Mouse (Mus musculus): ENCODE results near the gene Nipa1. TPM values are rescaled to one million over a fixed set of nuclear protein-coding genes. Genes with fewer than 3 reads are reported as not detected.

Nipa1 gene
- polyA plus RNA-seq, 1 experiment from 2014 or later, result 31.8 TPM

DNA sequence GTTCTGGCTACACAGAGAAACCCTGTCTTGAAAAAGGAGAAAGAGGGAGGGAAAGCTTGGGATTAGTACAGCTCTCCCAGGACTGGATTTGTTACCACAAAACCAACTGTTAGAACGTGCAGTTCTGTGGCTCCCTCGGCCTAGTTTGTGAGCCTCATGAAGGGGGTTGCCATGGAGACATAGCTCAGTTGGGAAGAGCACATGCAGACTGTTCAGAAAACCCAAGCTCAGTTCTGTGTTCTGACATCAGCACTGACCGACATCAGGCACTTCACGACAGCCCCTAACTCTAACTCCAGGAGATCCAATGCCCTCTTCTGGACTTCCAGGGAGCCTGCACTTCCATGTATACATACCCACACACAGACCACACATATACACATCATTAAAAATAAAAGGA, 24.7 kb downstream of the Nipa1 start:
- 30% methylated on average over 4 of the region's 4 CpGs for WGBS
- Histone ChIP-seq H3K27me3 (replicated peaks) (no peaks in the 10 kb centered on the region), H3K9ac (replicated peaks) (no peak overlapping the region), H3K4me2 (no peak overlapping the region), H3K4me1 (peaks cover 9% of the 10 kb centered on the region; the same call in 1 of the 2 replicates), H3K4me3 (replicated peaks) (no peak overlapping the region), H3K36me3 (no peaks in the 10 kb centered on the region; the same call in 1 of the 2 replicates), H3K27ac (replicated peaks) (no peak overlapping the region), H3K9me3 (replicated peaks) (no peaks in the 10 kb centered on the region)
- peak; percentile 64; the same call in 1 of the 2 replicates for ATAC-seq (ENCODE audit: low FRiP score)

DNA sequence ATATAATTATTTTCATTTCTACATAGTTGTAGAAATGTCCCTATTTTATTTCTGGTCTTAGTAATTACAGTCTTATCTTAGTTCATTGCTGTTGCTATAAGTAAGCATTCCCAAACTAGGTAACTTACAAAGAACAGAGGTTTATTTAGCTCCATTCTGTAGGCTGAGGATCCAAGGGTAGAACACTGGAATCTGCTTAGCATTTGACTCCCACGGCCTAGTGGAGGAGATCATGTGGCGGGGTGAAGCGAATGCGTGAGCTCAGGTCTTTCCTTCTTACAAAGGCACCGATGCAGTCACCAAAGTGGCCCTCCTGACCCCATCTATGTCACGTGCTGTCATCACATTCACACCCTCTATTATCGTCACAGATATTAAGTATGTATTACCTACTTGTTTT, 27.9 kb downstream of the Nipa1 start:
- no peak overlapping the region for H3K4me3 ChIP-seq (replicated peaks)
- 0 out of 2 replicates have a peak, but pooled peaks cover 2% of the 10 kb centered on the region for H3K4me1 ChIP-seq
- ATAC-seq (ENCODE audit: low FRiP score), result no peak
- no peaks in the 10 kb centered on the region; the same call in 1 of the 2 replicates for H3K36me3 ChIP-seq
- WGBS, result 93% methylated on average over 7 of the region's 7 CpGs
- no peak overlapping the region for H3K9ac ChIP-seq (replicated peaks)
- H3K27me3 ChIP-seq (replicated peaks), result no peaks in the 10 kb centered on the region
- no peaks in the 10 kb centered on the region for H3K9me3 ChIP-seq (replicated peaks)
- no peak overlapping the region for H3K27ac ChIP-seq (replicated peaks)
- H3K4me2 ChIP-seq, result no peak overlapping the region

DNA sequence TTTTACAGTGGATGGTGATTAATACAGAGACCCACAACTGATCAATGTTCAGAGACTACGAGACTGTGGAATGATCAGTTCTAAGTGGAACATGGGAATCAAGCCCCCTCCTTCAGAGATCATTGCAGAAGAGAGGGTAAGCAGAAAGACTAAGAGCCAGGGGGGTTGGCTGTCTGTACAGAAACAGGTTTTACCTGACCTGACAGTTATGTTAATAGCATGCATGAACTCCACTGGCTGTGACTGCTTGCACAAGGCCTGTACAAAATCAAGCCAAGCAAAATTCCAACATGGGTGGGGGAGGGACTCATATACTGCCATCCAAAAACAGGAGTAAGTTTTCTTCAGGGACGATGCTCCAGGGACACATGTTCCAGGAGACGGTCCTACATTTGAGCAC, 28.6 kb downstream of the Nipa1 start:
- H3K36me3 ChIP-seq, result no peaks in the 10 kb centered on the region; the same call in 1 of the 2 replicates
- H3K4me3 ChIP-seq (replicated peaks), result no peak overlapping the region
- no peaks in the 10 kb centered on the region for H3K27me3 ChIP-seq (replicated peaks)
- no peak for ATAC-seq (ENCODE audit: low FRiP score)
- H3K27ac ChIP-seq (replicated peaks), result no peak overlapping the region
- WGBS, result 97% methylated on average over 3 of the region's 3 CpGs
- H3K4me1 ChIP-seq, result 0 out of 2 replicates have a peak, but pooled peaks cover 2% of the 10 kb centered on the region
- H3K4me2 ChIP-seq, result no peak overlapping the region
- H3K9ac ChIP-seq (replicated peaks), result no peak overlapping the region
- no peaks in the 10 kb centered on the region for H3K9me3 ChIP-seq (replicated peaks)

DNA sequence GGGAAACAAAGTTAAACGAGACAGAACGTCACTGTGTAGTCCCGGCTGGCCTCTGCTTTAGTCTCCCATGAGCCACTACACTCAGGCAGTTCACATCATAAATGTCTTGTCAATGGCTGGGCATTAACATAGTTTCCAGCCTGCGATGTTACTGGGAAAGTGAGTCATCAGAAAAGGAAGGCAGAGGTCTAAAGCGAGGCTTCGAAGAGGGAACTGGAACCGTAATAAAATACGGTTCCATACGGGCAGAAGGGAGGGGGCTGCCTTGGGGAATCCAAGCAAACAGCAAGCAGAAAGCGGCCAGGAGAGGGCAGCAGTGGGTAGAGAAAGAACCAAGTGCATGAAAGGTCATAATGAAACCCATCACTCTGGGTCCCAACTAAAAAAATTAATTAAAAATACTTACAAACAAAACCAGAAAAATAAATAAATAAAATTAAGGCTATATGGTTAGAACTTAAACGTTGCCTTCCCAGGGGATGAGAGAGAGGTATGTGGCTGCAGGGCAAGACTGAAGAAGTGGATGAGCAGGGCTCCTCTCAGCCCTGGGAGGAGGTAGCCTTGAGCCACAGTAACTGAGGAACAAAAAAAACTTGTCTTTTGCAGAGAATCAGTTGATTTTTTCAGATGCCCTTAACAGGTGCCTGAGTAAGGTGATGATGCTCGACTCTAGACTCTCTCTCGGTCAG, 33.1 kb downstream of the Nipa1 start:
- no peaks in the 10 kb centered on the region for H3K4me1 ChIP-seq
- H3K36me3 ChIP-seq, result peaks cover 17% of the 10 kb centered on the region; the same call in 1 of the 2 replicates
- H3K9ac ChIP-seq (replicated peaks), result no peak overlapping the region
- 29% methylated on average over 13 of the region's 13 CpGs for WGBS
- H3K9me3 ChIP-seq (replicated peaks), result no peaks in the 10 kb centered on the region
- no peaks in the 10 kb centered on the region for H3K27me3 ChIP-seq (replicated peaks)
- peak overlapping the region; percentile 40 for H3K4me2 ChIP-seq
- ATAC-seq (ENCODE audit: low FRiP score), result peak; percentile 78; the same call in 1 of the 2 replicates
- no peak overlapping the region for H3K4me3 ChIP-seq (replicated peaks)
- no peak overlapping the region for H3K27ac ChIP-seq (replicated peaks)

DNA sequence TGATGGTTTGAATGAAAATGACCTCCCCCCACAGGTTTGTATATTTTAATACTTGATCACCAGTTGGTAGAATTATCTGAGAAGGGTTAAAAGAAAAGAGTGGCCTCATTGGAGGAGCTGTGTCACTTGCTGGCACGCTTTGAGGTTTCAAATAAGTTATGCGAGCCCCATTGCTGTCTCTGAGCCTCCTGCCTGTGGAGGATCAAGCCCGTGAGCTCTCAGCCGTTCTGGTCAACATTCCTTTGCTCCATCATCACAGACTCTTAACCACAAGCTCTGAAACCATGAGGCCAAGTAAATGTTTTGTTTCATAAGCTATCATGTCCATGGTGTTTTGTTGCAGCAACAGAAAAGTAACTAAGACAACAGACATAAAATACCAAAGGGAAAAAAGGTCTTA, 35.0 kb downstream of the Nipa1 start:
- peaks cover 24% of the 10 kb centered on the region for H3K36me3 ChIP-seq
- no peak for ATAC-seq (ENCODE audit: low FRiP score)

DNA sequence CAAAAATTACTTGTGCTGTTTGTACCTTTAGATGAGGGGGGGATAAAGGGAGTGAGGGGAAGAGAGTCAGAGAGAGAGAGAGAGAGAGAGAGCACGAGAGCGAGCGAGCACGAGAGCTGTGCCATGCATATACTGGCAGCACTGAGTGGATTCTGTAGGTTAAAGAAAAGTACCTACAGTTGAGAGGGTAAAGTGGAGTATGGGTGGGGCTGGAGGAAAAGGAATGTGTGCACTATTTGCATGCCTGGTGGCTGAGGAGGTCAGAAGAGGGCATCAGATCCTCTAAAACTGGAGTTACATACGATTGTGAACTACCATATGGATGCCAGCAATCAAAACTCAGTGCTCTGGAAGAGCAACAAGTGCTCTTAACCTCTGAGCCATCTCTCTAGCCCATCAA, 36.6 kb downstream of the Nipa1 start:
- Histone ChIP-seq H3K27me3 (replicated peaks) (no peaks in the 10 kb centered on the region), H3K4me3 (replicated peaks) (no peak overlapping the region), H3K4me1 (no peaks in the 10 kb centered on the region), H3K36me3 (peaks cover 36% of the 10 kb centered on the region), H3K9ac (replicated peaks) (no peak overlapping the region), H3K27ac (replicated peaks) (no peak overlapping the region), H3K4me2 (no peak overlapping the region), H3K9me3 (replicated peaks) (no peaks in the 10 kb centered on the region)
- ATAC-seq (ENCODE audit: low FRiP score), result no peak
- 92% methylated on average over 5 of the region's 5 CpGs for WGBS

More for the DNA sequence above, 35.0 kb downstream of the Nipa1 start:
- Histone ChIP-seq H3K27me3 (replicated peaks) (no peaks in the 10 kb centered on the region), H3K27ac (replicated peaks) (no peak overlapping the region), H3K9me3 (replicated peaks) (no peaks in the 10 kb centered on the region), H3K4me1 (no peaks in the 10 kb centered on the region), H3K4me2 (no peak overlapping the region), H3K4me3 (replicated peaks) (no peak overlapping the region), H3K9ac (replicated peaks) (no peak overlapping the region)
- WGBS, result 80% methylated on average over 4 of the region's 4 CpGs

DNA sequence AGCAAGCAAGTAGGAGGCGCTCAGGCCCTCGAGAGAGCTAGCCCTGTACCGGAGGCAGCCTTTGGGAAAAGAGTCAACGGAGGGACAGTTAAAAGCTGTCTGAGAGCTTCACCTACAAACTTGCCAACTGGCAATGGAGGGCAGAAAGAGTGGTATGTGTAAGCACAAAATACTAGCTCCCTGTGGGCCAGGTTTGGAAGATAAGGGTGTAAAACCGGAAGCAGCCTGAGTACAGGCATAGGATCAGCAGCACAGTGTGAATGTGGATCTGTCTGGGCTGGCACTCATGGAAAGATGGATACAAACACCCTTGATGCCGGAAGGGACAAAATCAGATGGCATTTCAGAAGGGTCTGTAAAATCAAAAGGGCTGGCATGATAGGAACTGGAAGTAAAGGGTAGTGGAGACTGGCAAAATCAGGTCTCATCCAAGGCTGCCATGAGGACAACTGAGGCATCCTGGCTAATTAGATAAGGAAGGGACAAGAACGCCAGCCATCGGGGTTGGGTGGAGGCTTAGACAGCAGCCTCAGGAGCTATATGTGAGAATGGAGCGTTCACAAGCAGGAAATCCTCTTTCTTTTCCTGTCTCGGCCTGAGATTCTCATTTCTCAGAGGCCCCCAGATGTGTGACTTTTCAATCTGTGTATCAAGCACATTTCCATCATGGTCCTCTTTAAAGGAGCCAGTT, 37.6 kb downstream of the Nipa1 start:
- H3K4me2 ChIP-seq, result no peak overlapping the region
- no peaks in the 10 kb centered on the region for H3K4me1 ChIP-seq
- 93% methylated on average over 10 of the region's 10 CpGs for WGBS
- H3K27ac ChIP-seq (replicated peaks), result no peak overlapping the region
- H3K27me3 ChIP-seq (replicated peaks), result no peaks in the 10 kb centered on the region
- no peak overlapping the region for H3K9ac ChIP-seq (replicated peaks)
- no peak overlapping the region for H3K4me3 ChIP-seq (replicated peaks)
- no peak for ATAC-seq (ENCODE audit: low FRiP score)
- H3K9me3 ChIP-seq (replicated peaks), result no peaks in the 10 kb centered on the region
- peaks cover 36% of the 10 kb centered on the region for H3K36me3 ChIP-seq

DNA sequence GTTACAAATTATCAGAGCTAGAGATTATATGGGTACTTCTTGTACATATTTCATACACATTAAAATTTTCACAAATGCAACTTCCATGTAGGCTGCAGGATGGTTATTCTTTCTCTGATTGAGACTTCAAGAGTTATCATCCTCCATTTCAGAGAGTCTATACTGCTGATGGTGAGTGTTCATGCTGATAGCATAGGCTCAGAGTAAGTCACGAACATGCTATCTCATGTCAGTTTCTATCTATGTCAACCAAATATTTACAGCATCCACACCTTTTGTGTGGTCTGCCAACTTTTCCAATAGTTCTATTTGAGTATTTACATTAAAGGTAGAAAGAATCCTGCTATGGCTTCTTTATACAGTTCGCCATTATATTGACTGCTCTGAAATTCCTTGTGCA, 38.2 kb downstream of the Nipa1 start:
- 91% methylated on average over 2 of the region's 2 CpGs for WGBS
- H3K4me3 ChIP-seq (replicated peaks), result no peak overlapping the region
- H3K9ac ChIP-seq (replicated peaks), result no peak overlapping the region
- no peaks in the 10 kb centered on the region for H3K27me3 ChIP-seq (replicated peaks)
- ATAC-seq (ENCODE audit: low FRiP score), result no peak
- peaks cover 36% of the 10 kb centered on the region for H3K36me3 ChIP-seq
- H3K27ac ChIP-seq (replicated peaks), result no peak overlapping the region
- H3K9me3 ChIP-seq (replicated peaks), result no peaks in the 10 kb centered on the region
- no peaks in the 10 kb centered on the region for H3K4me1 ChIP-seq
- no peak overlapping the region for H3K4me2 ChIP-seq

DNA sequence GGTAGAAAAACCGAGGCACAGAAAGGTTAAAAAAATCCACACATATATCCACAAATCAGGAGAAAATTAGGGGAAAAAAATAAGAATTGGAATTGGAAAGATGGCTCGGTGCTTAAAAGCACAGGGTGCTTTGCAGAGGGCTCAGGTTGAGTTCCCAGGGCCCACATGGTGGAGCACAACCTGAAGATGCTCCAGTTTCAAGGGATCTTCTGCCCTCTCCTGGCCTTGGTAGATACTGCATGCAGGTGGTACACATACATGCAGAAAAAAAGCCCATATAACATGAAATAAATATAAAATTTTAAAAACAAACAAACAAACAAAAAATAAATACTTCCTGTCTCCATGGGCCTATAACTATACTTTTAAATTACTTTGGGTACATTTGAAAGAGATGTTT, 45.3 kb downstream of the Nipa1 start:
- Histone ChIP-seq H3K9ac (replicated peaks) (no peak overlapping the region), H3K27ac (replicated peaks) (no peak overlapping the region), H3K36me3 (peaks cover 14% of the 10 kb centered on the region), H3K27me3 (replicated peaks) (no peaks in the 10 kb centered on the region), H3K9me3 (replicated peaks) (no peaks in the 10 kb centered on the region), H3K4me2 (no peak overlapping the region), H3K4me1 (no peaks in the 10 kb centered on the region), H3K4me3 (replicated peaks) (no peak overlapping the region)
- WGBS, result 94% methylated on average over 2 of the region's 2 CpGs
- no peak for ATAC-seq (ENCODE audit: low FRiP score)

DNA sequence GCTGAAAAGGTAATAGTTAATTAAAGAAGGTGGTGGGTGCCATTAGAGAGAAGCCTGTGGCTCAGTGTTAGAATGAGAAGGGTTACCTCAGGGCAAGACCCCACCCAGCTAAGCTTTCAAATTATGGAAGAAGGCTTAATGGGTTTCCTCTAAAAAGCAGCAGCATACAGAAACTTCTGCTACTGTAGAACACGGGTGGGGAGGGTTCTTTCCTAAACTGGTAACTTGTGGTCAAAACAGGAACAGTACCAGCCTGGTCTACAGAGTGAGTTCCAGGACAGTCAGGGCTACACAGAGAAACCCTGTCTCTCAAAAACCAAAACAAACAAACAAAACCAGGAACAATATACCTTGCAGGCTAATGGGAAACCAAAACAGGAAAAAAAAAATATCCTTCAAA, 50.3 kb downstream of the Nipa1 start:
- no peak overlapping the region for H3K9ac ChIP-seq (replicated peaks)
- 80% methylated on average over 1 of the region's 1 CpGs for WGBS
- no peak overlapping the region for H3K27ac ChIP-seq (replicated peaks)
- no peak overlapping the region for H3K4me3 ChIP-seq (replicated peaks)
- H3K27me3 ChIP-seq (replicated peaks), result no peaks in the 10 kb centered on the region
- H3K36me3 ChIP-seq, result peaks cover 6% of the 10 kb centered on the region
- H3K4me1 ChIP-seq, result no peaks in the 10 kb centered on the region
- no peak overlapping the region for H3K4me2 ChIP-seq
- ATAC-seq (ENCODE audit: low FRiP score), result no peak
- H3K9me3 ChIP-seq (replicated peaks), result no peaks in the 10 kb centered on the region

DNA sequence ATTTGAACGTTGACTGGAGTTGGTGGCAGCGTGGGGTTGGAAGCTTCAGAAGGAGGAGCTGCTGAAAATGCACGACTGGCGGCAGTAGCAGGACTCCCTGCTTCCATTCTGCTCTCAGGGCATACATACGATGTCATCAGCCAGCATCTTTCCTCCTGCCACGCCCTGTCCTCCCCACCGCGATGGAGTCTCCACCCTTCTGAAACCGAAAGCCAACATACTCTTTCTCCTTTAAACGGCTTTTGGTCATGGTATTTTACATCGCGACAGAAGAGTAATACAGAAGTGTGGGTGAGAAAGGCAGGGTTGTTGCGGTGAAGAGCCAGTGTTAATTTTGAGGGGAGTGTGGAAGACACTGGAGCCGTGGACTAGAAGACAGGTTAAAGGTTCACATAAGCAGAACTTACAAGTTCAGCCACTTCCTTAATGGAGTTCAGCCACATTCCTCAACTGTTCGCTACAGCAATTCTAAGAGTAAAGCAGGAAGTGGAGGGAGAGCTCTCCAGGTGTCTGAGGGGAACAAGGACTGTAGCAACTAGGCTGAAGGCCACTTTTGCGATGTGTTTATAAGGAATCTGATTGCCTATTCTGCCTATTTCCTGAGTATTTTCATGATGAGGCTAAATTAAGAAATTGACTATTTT, 51.4 kb downstream of the Nipa1 start:
- Histone ChIP-seq H3K36me3 (no peaks in the 10 kb centered on the region), H3K4me1 (peaks cover 4% of the 10 kb centered on the region), H3K9me3 (replicated peaks) (no peaks in the 10 kb centered on the region), H3K27me3 (replicated peaks) (no peaks in the 10 kb centered on the region), H3K4me2 (peak overlapping the region; percentile 43), H3K27ac (replicated peaks) (no peak overlapping the region), H3K4me3 (replicated peaks) (peak overlapping the region; percentile 25), H3K9ac (replicated peaks) (no peak overlapping the region)
- 44% methylated on average over 16 of the region's 16 CpGs for WGBS
- no peak for ATAC-seq (ENCODE audit: low FRiP score)
